Mouse (Mus musculus) hindbrain, embryonic 16.5 days (tissue): ENCODE data around the gene Rpp21. TPM values are rescaled to one million over a fixed set of nuclear protein-coding genes. Genes with fewer than 3 reads are reported as not detected.

ENCODE experiments used
- ATAC-seq: fragments of 200-750 bp; cut with Nextera tagmentation; 2 replicates; pipeline ENCODE4 v1.8.0; 2017; ENCODE audit warnings: moderate TSS enrichment, moderate library complexity
- H3K27ac ChIP-seq: fragments of 300-500 bp; sonication (generic); 2 replicates; pipeline ENCODE4 v1.5.1; 2014; ENCODE audit warnings: low read depth, mild to moderate bottlenecking, control low read depth, low read length, moderate library complexity
- H3K27me3 ChIP-seq: fragments of 300-500 bp; sonication (generic); replicated peaks from 2 replicates; pipeline ENCODE4 v1.6.1; 2014; ENCODE audit warnings: low read length; ENCODE audit not compliant: control insufficient read depth, insufficient read depth
- H3K36me3 ChIP-seq: fragments of 300-500 bp; sonication (generic); 2 replicates; pipeline ENCODE4 v1.6.1; 2014; ENCODE audit warnings: mild to moderate bottlenecking, low read length, moderate library complexity, mixed read lengths; ENCODE audit not compliant: control insufficient read depth, insufficient read depth
- H3K4me1 ChIP-seq: fragments of 300-500 bp; sonication (generic); 2 replicates; pipeline ENCODE4 v1.6.1; 2014; ENCODE audit warnings: low read depth, low read length; ENCODE audit not compliant: control insufficient read depth, insufficient read depth
- H3K4me2 ChIP-seq: fragments of 300-500 bp; sonication (generic); 2 replicates; pipeline ENCODE4 v1.6.1; 2014; ENCODE audit warnings: mild to moderate bottlenecking, low read length, control low read depth, moderate library complexity
- H3K4me3 ChIP-seq: fragments of 300-500 bp; sonication (generic); 2 replicates; pipeline ENCODE4 v1.5.1; 2014; ENCODE audit warnings: mild to moderate bottlenecking, low read length, control low read depth, moderate library complexity
- H3K9ac ChIP-seq: fragments of 300-500 bp; sonication (generic); 2 replicates; pipeline ENCODE4 v1.6.1; 2014; ENCODE audit warnings: low read depth, mild to moderate bottlenecking, control low read depth, low read length, moderate library complexity
- H3K9me3 ChIP-seq: fragments of 300-500 bp; sonication (generic); 2 replicates; pipeline ENCODE4 v1.6.1; 2014; ENCODE audit warnings: mild to moderate bottlenecking, low read length, moderate library complexity; ENCODE audit not compliant: control insufficient read depth
- WGBS: fragments of 180-500 bp; shearing (Covaris S2); extraction: QIAGEN DNeasy Blood & Tissue Kit; methylation state at CpG from one replicate; pipeline ENCODE4 v1.1.7; 2014; 5-methylcytosine and 5-hydroxymethylcytosine counted together
- polyA plus RNA-seq: library from polyadenylated mRNA; unstranded; fragments of >200 nt; fragmentation: Nextera tagmentation; extraction: Ambion mirVana; gene quantifications from 2 replicates; pipeline ENCODE4 v1.2.1, GENCODE M21; 2015

Rpp21 gene
- polyA plus RNA-seq, 1 experiment from 2014 or later = 131 TPM

- 57% methylated on average over 3 of the region's 3 CpGs for WGBS
- H3K9me3 ChIP-seq = no peaks in the 10 kb centered on the region
- no peak overlapping the region for H3K9ac ChIP-seq
- H3K4me2 ChIP-seq = no peak overlapping the region
- no peak overlapping the region for H3K27ac ChIP-seq
- no peaks in the 10 kb centered on the region for H3K36me3 ChIP-seq
- peaks cover 19% of the 10 kb centered on the region for H3K27me3 ChIP-seq
- H3K4me1 ChIP-seq = no peaks in the 10 kb centered on the region
- no peak for ATAC-seq
- no peak overlapping the region for H3K4me3 ChIP-seq
Measured at GRCm38 (mm10) chr17:36224451-36224850, 33.4 kb downstream of the Rpp21 start.

GRCm38 (mm10) chr17:36218594-36219155 is 39.2 kb downstream of the Rpp21 start:
- WGBS = 62% methylated on average over 5 of the region's 5 CpGs
- ATAC-seq = no peak
- no peak overlapping the region for H3K4me3 ChIP-seq

GRCm38 (mm10) chr17:36215586-36215985 is 42.3 kb downstream of the Rpp21 start:
- no peak overlapping the region for H3K27ac ChIP-seq
- H3K4me3 ChIP-seq = peak overlapping the region; percentile 17
- no peaks in the 10 kb centered on the region for H3K9me3 ChIP-seq
- peak overlapping the region; percentile 25 for H3K4me2 ChIP-seq
- 4% methylated on average over 20 of the region's 20 CpGs for WGBS
- H3K36me3 ChIP-seq = no peaks in the 10 kb centered on the region
- H3K4me1 ChIP-seq = no peaks in the 10 kb centered on the region
- peaks cover 36% of the 10 kb centered on the region for H3K27me3 ChIP-seq
- ATAC-seq = no peak
- H3K9ac ChIP-seq = no peak overlapping the region

More at GRCm38 (mm10) chr17:36218594-36219155, 39.2 kb downstream of the Rpp21 start:
- H3K9ac ChIP-seq = no peak overlapping the region
- no peaks in the 10 kb centered on the region for H3K9me3 ChIP-seq
- no peaks in the 10 kb centered on the region for H3K36me3 ChIP-seq
- no peak overlapping the region for H3K4me2 ChIP-seq
- H3K27me3 ChIP-seq = peaks cover 35% of the 10 kb centered on the region
- no peak overlapping the region for H3K27ac ChIP-seq
- no peaks in the 10 kb centered on the region for H3K4me1 ChIP-seq

- no peaks in the 10 kb centered on the region for H3K9me3 ChIP-seq
- H3K4me2 ChIP-seq = no peak overlapping the region
- no peaks in the 10 kb centered on the region for H3K36me3 ChIP-seq
- no peak overlapping the region for H3K4me3 ChIP-seq
- no peak for ATAC-seq
- peaks cover 8% of the 10 kb centered on the region for H3K4me1 ChIP-seq
- H3K27ac ChIP-seq = no peak overlapping the region
- peaks cover 16% of the 10 kb centered on the region for H3K27me3 ChIP-seq
- no peak overlapping the region for H3K9ac ChIP-seq
Measured at GRCm38 (mm10) chr17:36206846-36207245, 51.0 kb downstream of the Rpp21 start.

GRCm38 (mm10) chr17:36205862-36206261 is 52.0 kb downstream of the Rpp21 start:
- Histone ChIP-seq H3K4me3 (peak overlapping the region; percentile 40), H3K4me2 (peak overlapping the region; percentile 75), H3K27ac (no peak overlapping the region), H3K9ac (peak overlapping the region; percentile 50), H3K9me3 (no peaks in the 10 kb centered on the region), H3K27me3 (peaks cover 16% of the 10 kb centered on the region), H3K36me3 (no peaks in the 10 kb centered on the region), H3K4me1 (peaks cover 8% of the 10 kb centered on the region)
- WGBS = 0% methylated on average over 35 of the region's 41 CpGs
- no peak for ATAC-seq

Other genes starting within 250 kb of the Rpp21 start
- gene H2-T24, start 237.5 kb downstream of the Rpp21 start, polyA plus RNA-seq = 9.6 and 10.3 TPM in 2 replicates
- gene H2-T23, start 225.2 kb downstream of the Rpp21 start, polyA plus RNA-seq = 5.0 and 5.1 TPM in 2 replicates
- 8.2 and 9.2 TPM in 2 replicates for gene H2-T22, start 215.3 kb downstream of the Rpp21 start, polyA plus RNA-seq
- gene Gm6034, start 215.1 kb downstream of the Rpp21 start, polyA plus RNA-seq = not detected in 2 replicates
- gene Gm11127, start 199.7 kb downstream of the Rpp21 start, polyA plus RNA-seq = not detected in 2 replicates
- gene Gm19684, start 136.4 kb downstream of the Rpp21 start, polyA plus RNA-seq = not detected in 2 replicates
- not detected in 2 replicates for gene Gm7030, start 128.6 kb downstream of the Rpp21 start, polyA plus RNA-seq
- gene Gm8909, start 89.5 kb downstream of the Rpp21 start, polyA plus RNA-seq = not detected in 2 replicates
- gene H2-T3, start 67.8 kb downstream of the Rpp21 start, polyA plus RNA-seq = not detected in 2 replicates
- 22.1 and 25.4 TPM in 2 replicates for gene Trim39, start 14.2 kb upstream of the Rpp21 start, polyA plus RNA-seq
- gene H2-M10.2, start 28.4 kb upstream of the Rpp21 start, polyA plus RNA-seq = 0.14 and 0.19 TPM in 2 replicates
- not detected in 2 replicates for gene H2-M10.1, start 68.1 kb upstream of the Rpp21 start, polyA plus RNA-seq
- gene H2-M10.3, start 110.3 kb upstream of the Rpp21 start, polyA plus RNA-seq = not detected in 2 replicates
- gene H2-M10.4, start 204.3 kb upstream of the Rpp21 start, polyA plus RNA-seq = not detected in 2 replicates